Mouse (Mus musculus): ENCODE measurements at regions not wholly inside any gene's neighbourhood (a gene's known extent, or its start where the extent isn't known, plus 50 kb on each side); places are given as distances from the start of the nearest gene placed in this dataset.
"Not testable (repeated sequence)": the region's sequence is repeated elsewhere in the genome, so short reads cannot be mapped to it uniquely, and the experiment has no call there.

- Histone ChIP-seq H3K9me3 (ENCODE audit: control insufficient read depth, low read length) (no peaks in the 10 kb centered on the region), H3K36me3 (ENCODE audit: control insufficient read depth, insufficient read depth, low read length) (no peaks in the 10 kb centered on the region), H3K27me3 (replicated peaks; ENCODE audit: control insufficient read depth, insufficient read depth, low read length) (no peaks in the 10 kb centered on the region), H3K27ac (ENCODE audit: low read depth, low read length) (no peak overlapping the region), H3K9ac (ENCODE audit: low read depth, low read length) (no peak overlapping the region), H3K4me2 (no peak overlapping the region), H3K4me1 (replicated peaks; ENCODE audit: control insufficient read depth, insufficient read depth, low read length) (no peaks in the 10 kb centered on the region), H3K4me3 (ENCODE audit: low read depth, low read length) (no peak overlapping the region)
- ATAC-seq (replicated peaks; ENCODE audit: low FRiP score), result no peak
- no peak for DNase-seq (ENCODE audit: low spot score)
- 71% methylated on average over 2 of the region's 2 CpGs for WGBS
Measured at GRCm38 (mm10) chr14:90488301-90488700, 2017.1 kb upstream of the Pcdh20 start.

GRCm38 (mm10) chr14:90447971-90448370, 1976.8 kb upstream of the Pcdh20 start:
- H3K4me2 ChIP-seq, result no peak overlapping the region

DNA sequence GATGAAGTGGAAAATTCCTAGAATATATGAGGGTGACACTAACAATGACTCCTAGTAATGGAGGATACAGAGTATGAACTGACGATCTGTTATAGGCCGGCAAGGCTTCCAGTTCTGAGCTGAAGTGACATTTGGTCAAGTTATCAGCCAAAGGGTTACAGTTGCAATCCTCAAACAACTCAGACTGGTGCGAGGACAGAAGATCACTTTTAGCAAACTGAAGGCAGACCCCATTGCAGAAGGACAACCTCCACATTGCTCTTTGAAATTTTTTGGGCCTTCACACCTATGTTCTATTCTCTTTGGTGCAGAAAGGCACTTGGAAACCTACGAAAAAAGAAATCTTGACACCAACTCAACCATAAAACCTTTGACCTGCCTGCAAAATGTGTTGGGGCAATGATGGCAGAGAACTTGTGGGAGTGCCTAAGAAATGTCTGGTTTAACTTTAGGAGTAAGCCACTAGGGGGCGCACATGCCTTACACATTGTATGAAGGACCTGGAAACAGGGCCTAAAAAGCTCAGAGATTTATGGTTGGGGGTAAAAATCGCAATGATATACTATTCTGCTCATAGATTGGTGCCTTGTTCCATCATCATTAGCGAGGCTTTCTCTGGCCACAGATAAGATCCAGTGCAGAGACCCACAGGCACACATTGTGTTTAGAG, 1961.8 kb upstream of the Pcdh20 start:
- H3K4me1 ChIP-seq (replicated peaks; ENCODE audit: control insufficient read depth, insufficient read depth, low read length), result no peaks in the 10 kb centered on the region
- no peak for ATAC-seq (replicated peaks; ENCODE audit: low FRiP score)
- no peaks in the 10 kb centered on the region for H3K36me3 ChIP-seq (ENCODE audit: control insufficient read depth, insufficient read depth, low read length)
- WGBS, result 49% methylated on average over 7 of the region's 7 CpGs
- no peak overlapping the region for H3K27ac ChIP-seq (ENCODE audit: low read depth, low read length)
- no peak overlapping the region for H3K4me2 ChIP-seq
- H3K27me3 ChIP-seq (replicated peaks; ENCODE audit: control insufficient read depth, insufficient read depth, low read length), result no peaks in the 10 kb centered on the region
- H3K9ac ChIP-seq (ENCODE audit: low read depth, low read length), result no peak overlapping the region
- no peak overlapping the region for H3K4me3 ChIP-seq (ENCODE audit: low read depth, low read length)
- no peaks in the 10 kb centered on the region for H3K9me3 ChIP-seq (ENCODE audit: control insufficient read depth, low read length)
- DNase-seq (ENCODE audit: low spot score), result peak; percentile 43

More at GRCm38 (mm10) chr14:90447971-90448370, 1976.8 kb upstream of the Pcdh20 start:
- H3K4me3 ChIP-seq (ENCODE audit: low read depth, low read length), result no peak overlapping the region
- WGBS, result 64% methylated on average over 2 of the region's 2 CpGs
- H3K27me3 ChIP-seq (replicated peaks; ENCODE audit: control insufficient read depth, insufficient read depth, low read length), result no peaks in the 10 kb centered on the region
- no peak overlapping the region for H3K27ac ChIP-seq (ENCODE audit: low read depth, low read length)
- no peak overlapping the region for H3K9ac ChIP-seq (ENCODE audit: low read depth, low read length)
- H3K4me1 ChIP-seq (replicated peaks; ENCODE audit: control insufficient read depth, insufficient read depth, low read length), result no peaks in the 10 kb centered on the region
- ATAC-seq (replicated peaks; ENCODE audit: low FRiP score) (no peak), DNase-seq (ENCODE audit: low spot score) (no peak)
- H3K9me3 ChIP-seq (ENCODE audit: control insufficient read depth, low read length), result no peaks in the 10 kb centered on the region
- H3K36me3 ChIP-seq (ENCODE audit: control insufficient read depth, insufficient read depth, low read length), result no peaks in the 10 kb centered on the region

- Histone ChIP-seq H3K36me3 (ENCODE audit: control insufficient read depth, insufficient read depth, low read length) (no peaks in the 10 kb centered on the region), H3K27me3 (replicated peaks; ENCODE audit: control insufficient read depth, insufficient read depth, low read length) (no peaks in the 10 kb centered on the region), H3K9ac (ENCODE audit: low read depth, low read length) (no peak overlapping the region), H3K27ac (ENCODE audit: low read depth, low read length) (no peak overlapping the region), H3K9me3 (ENCODE audit: control insufficient read depth, low read length) (no peaks in the 10 kb centered on the region), H3K4me2 (no peak overlapping the region), H3K4me3 (ENCODE audit: low read depth, low read length) (no peak overlapping the region), H3K4me1 (replicated peaks; ENCODE audit: control insufficient read depth, insufficient read depth, low read length) (no peaks in the 10 kb centered on the region)
- DNase-seq (ENCODE audit: low spot score) (no peak), ATAC-seq (replicated peaks; ENCODE audit: low FRiP score) (no peak)
- 73% methylated on average over 3 of the region's 3 CpGs for WGBS
Measured at GRCm38 (mm10) chr14:90412707-90413106, 1941.5 kb upstream of the Pcdh20 start.

DNA sequence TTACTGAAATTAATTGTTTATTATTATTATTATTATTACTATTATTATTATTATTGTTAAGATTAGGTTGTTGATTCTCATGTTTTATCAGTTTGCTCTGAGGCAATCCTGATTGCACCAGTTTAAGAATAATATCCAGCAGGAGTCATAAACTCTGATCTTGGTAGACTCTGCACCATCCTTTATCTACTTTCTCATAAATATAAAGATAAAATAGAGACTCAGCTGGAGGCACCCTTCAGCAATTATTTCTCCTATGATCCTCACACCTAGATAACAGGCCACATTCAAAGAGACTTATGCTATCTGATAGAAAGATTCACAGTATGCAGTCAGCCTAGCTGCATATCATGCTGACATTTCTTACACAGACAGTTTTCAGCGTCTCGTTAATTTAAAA, 1935.2 kb upstream of the Pcdh20 start:
- ATAC-seq (replicated peaks; ENCODE audit: low FRiP score) (no peak), DNase-seq (ENCODE audit: low spot score) (no peak)
- Histone ChIP-seq H3K36me3 (ENCODE audit: control insufficient read depth, insufficient read depth, low read length) (no peaks in the 10 kb centered on the region), H3K27me3 (replicated peaks; ENCODE audit: control insufficient read depth, insufficient read depth, low read length) (no peaks in the 10 kb centered on the region), H3K9me3 (ENCODE audit: control insufficient read depth, low read length) (no peaks in the 10 kb centered on the region), H3K27ac (ENCODE audit: low read depth, low read length) (no peak overlapping the region), H3K4me3 (ENCODE audit: low read depth, low read length) (no peak overlapping the region), H3K4me2 (no peak overlapping the region), H3K4me1 (replicated peaks; ENCODE audit: control insufficient read depth, insufficient read depth, low read length) (no peaks in the 10 kb centered on the region), H3K9ac (ENCODE audit: low read depth, low read length) (no peak overlapping the region)
- WGBS, result 78% methylated on average over 2 of the region's 2 CpGs

- H3K9ac ChIP-seq (ENCODE audit: low read depth, low read length), result no peak overlapping the region
- DNase-seq (ENCODE audit: low spot score), result no peak
- H3K4me2 ChIP-seq, result no peak overlapping the region
- no peaks in the 10 kb centered on the region for H3K27me3 ChIP-seq (replicated peaks; ENCODE audit: control insufficient read depth, insufficient read depth, low read length)
- no peak overlapping the region for H3K4me3 ChIP-seq (ENCODE audit: low read depth, low read length)
- H3K9me3 ChIP-seq (ENCODE audit: control insufficient read depth, low read length), result no peaks in the 10 kb centered on the region
- H3K4me1 ChIP-seq (replicated peaks; ENCODE audit: control insufficient read depth, insufficient read depth, low read length), result no peaks in the 10 kb centered on the region
- no peaks in the 10 kb centered on the region for H3K36me3 ChIP-seq (ENCODE audit: control insufficient read depth, insufficient read depth, low read length)
- H3K27ac ChIP-seq (ENCODE audit: low read depth, low read length), result no peak overlapping the region
- no peak for ATAC-seq (replicated peaks; ENCODE audit: low FRiP score)
- 98% methylated on average over 1 of the region's 1 CpGs for WGBS
Measured at GRCm38 (mm10) chr14:90405476-90405875, 1934.3 kb upstream of the Pcdh20 start.

DNA sequence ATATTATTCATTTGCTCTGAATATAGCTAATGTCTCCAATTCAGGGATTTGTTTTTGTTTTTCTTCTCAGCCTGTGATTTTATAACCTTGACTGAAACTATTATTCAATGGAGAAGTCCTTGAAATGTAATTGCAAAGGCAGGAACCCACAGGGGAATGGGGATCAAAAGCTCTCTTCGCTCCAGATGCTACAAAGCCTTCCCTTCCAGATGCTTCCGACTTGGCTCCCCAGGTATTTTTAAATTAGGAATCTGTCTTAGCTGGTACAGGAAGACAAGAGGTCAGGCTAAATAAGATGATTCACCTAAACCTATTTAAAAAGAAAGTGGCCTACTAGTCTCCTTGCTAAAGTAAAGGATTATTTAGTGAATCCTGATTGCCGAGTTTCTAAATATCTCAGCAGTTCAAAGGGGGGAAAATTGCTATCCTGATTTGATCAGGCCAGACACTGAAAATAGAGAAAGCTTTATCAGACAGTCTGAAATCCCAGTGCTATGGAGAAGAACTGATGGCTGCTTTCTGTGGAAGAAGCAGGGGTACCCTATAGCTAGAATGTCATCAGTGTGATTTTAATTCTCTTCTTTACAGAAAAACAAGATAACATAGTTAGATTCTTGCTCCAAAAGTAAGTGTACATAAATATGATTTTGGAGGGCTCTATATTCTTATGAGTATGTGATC, 1896.2 kb upstream of the Pcdh20 start:
- ATAC-seq (replicated peaks; ENCODE audit: low FRiP score), result no peak
- Histone ChIP-seq H3K4me3 (ENCODE audit: low read depth, low read length) (no peak overlapping the region), H3K27me3 (replicated peaks; ENCODE audit: control insufficient read depth, insufficient read depth, low read length) (no peaks in the 10 kb centered on the region), H3K4me2 (no peak overlapping the region), H3K4me1 (replicated peaks; ENCODE audit: control insufficient read depth, insufficient read depth, low read length) (no peaks in the 10 kb centered on the region), H3K9ac (ENCODE audit: low read depth, low read length) (no peak overlapping the region), H3K9me3 (ENCODE audit: control insufficient read depth, low read length) (no peaks in the 10 kb centered on the region), H3K27ac (ENCODE audit: low read depth, low read length) (no peak overlapping the region), H3K36me3 (ENCODE audit: control insufficient read depth, insufficient read depth, low read length) (no peaks in the 10 kb centered on the region)
- WGBS, result 71% methylated on average over 3 of the region's 3 CpGs
- DNase-seq (ENCODE audit: low spot score), result no peak

GRCm38 (mm10) chr14:90334541-90334940, 1863.3 kb upstream of the Pcdh20 start:
- DNase-seq (ENCODE audit: low spot score) (no peak), ATAC-seq (replicated peaks; ENCODE audit: low FRiP score) (no peak)
- Histone ChIP-seq H3K4me3 (ENCODE audit: low read depth, low read length) (no peak overlapping the region), H3K4me1 (replicated peaks; ENCODE audit: control insufficient read depth, insufficient read depth, low read length) (no peaks in the 10 kb centered on the region), H3K9me3 (ENCODE audit: control insufficient read depth, low read length) (no peaks in the 10 kb centered on the region), H3K9ac (ENCODE audit: low read depth, low read length) (no peak overlapping the region), H3K4me2 (no peak overlapping the region), H3K27me3 (replicated peaks; ENCODE audit: control insufficient read depth, insufficient read depth, low read length) (no peaks in the 10 kb centered on the region), H3K36me3 (ENCODE audit: control insufficient read depth, insufficient read depth, low read length) (no peaks in the 10 kb centered on the region), H3K27ac (ENCODE audit: low read depth, low read length) (no peak overlapping the region)
- WGBS, result 63% methylated on average over 3 of the region's 3 CpGs

- not testable (repeated sequence) for H3K4me1 ChIP-seq (replicated peaks; ENCODE audit: control insufficient read depth, insufficient read depth, low read length); H3K36me3 ChIP-seq (ENCODE audit: control insufficient read depth, insufficient read depth, low read length); H3K9ac ChIP-seq (ENCODE audit: low read depth, low read length); DNase-seq (ENCODE audit: low spot score); H3K27ac ChIP-seq (ENCODE audit: low read depth, low read length); ATAC-seq (replicated peaks; ENCODE audit: low FRiP score); H3K4me2 ChIP-seq; H3K27me3 ChIP-seq (replicated peaks; ENCODE audit: control insufficient read depth, insufficient read depth, low read length); H3K9me3 ChIP-seq (ENCODE audit: control insufficient read depth, low read length); H3K4me3 ChIP-seq (ENCODE audit: low read depth, low read length)
- 91% methylated on average over 10 of the region's 18 CpGs for WGBS
Measured at GRCm38 (mm10) chr14:90295456-90295855, 1824.3 kb upstream of the Pcdh20 start.
